Mouse (Mus musculus) kidney, adult 9 months (tissue): ENCODE measurements around the gene Rpap1.

Experiments
- DNase-seq: peaks from one replicate; pipeline ENCODE4 v3.0.0; 2022

The Rpap1 gene

DNA sequence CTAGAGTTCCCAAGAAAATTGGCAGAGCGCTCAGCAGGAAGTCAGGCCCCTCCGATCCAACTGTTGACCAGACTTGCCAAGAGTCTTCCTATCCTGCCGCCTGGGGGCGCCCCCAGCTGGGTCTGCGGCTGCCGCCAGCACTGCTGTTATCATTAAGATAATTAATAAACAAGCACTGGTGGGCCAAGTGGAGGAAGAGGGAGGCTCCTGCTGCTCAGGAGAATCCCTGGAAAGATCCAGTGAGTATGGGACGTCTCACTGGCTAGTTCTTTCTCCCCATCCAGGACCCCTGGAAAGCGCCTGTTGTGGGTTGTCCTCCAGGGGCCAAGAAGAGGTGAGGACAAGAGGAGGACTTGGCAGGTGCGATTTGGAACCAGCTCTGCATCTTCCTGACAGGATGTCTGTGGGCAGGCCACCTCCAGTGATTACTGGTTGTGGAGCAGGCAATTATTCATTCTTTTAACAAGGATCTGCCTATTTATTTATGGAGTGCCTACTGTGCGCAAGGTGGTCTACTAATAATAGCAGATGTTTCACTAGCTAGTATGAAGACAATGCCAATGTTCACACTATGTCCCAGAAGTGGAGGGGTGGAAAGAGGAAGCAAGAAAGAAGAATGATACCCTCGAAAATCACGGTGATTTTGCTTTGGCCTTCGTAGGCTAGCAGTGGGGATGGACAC, 11.1 kb upstream of the Rpap1 start:
- DNase-seq = peak; percentile 45

DNA sequence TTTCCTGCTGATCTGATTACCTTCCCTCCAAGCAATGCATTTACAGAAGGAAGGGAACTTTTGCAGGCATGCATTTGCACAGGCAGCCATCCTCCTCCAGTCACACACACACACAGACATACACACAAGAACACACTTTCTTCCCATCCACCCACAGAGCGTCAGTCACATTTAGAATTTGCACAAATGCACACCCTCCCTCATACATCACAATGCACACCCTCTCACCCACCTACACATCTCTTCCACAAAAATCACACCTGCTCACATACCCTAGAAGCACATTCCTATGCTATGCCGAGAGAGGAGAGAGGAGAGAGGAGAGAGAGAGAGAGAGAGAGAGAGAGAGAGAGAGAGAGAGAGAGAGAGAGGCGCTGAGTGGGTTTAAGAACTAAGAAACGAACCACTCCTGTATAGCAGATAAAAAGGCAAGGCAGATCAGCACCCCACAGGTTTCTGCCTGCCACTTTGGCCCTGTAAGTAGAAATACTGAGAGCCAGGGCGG, 10.0 kb upstream of the Rpap1 start, which contains the start of gene Tyro3:
Tyro3 (plus strand) TSS at position 455 of the 505 bp plus-strand sequence.
- no peak for DNase-seq

DNA sequence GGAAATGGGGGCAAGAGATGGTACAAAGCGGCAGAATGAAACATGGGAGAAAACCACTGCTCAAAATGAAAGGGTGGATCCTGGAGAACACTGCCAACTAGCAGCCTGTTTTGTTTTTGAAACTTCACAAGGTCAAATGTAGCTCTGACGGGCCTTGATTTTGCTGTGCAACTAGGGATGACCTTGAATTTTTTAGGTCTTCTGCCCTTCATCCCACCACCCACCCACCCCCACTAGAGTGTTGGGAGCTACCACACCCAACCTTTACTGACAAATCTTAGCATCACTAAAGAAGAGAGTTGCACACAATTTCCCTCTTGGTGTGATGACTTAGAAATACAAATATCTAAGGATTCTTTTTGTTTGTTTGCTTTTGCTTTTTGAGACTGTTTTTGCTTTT, 2.7 kb upstream of the Rpap1 start:
- DNase-seq = no peak

DNA sequence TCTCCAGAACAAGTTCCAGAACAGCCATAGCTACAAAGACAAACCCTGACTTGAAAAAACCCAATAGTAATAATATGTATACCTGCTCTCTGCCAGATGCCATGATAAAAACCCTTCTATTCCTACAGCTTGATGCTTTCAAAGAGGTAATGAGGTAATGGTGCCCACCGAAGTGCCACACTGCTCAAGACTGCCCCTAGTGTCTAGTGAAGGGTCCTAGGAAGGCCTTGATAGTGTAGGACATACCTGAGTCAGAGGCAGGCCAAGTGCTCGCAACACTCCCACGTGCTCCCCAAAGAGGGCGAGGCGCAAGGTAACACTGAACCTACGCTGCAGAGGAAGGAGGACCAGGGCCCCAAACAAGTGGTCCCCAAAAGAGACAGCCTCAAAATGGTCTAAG, 20.1 kb downstream of the Rpap1 start:
- no peak for DNase-seq

DNA sequence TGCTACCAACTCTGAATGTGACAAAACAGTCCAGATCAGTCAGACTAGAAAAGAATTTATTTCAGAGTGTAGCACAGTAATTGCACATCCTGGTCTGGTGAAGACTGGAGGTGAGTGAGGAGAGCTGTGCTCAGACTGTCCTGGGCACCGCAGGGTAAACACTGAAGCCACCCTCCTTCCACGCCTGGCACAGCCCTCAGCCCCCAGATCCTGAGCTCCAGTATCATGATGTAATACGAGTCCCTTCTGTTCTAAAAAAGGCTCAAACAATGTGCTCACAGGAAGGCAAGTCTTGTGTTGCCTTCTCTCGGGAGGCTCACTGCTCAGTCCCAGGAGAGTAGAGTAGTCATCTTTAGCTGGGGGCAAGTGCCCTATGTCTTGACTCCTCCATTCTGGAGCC, 23.4 kb downstream of the Rpap1 start:
- DNase-seq = no peak

DNA sequence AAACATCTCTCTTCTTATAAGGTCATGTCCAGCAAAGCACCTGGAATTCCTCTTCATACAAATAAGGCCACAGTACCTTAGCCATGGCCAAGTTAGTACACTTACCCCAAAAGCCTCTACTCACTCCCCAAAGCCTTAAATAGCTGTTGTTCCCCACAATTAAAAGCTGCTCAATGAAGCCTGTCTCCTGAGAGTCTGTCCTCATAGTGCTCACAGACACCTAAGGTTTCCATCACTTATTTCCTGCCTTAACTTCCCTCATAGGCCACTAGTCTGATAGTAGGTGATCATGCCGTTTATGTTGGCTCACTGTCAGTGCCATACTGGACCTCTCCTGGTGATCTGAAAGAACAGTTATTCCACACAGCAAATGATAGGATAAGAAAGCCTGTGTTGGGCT, 25.1 kb downstream of the Rpap1 start:
- no peak for DNase-seq

DNA sequence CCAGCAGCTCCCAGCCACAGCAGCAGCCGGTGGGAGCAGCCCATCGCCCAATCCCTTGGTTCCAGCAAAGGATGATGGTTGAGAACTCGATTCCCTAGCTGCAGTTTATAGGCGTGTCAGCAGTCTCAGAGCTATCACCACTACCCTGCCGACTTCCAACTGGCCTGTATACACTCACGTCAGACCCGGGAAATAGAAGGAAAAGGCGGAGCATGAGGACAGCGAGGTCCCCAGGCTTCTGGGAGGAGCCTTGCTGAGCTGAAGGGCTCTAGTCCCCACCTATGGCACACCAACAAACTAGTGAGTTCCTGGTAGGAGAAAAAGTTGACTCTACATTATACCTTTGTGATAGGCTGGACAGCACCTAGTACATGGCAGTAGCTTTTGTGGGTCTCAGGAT, 27.1 kb downstream of the Rpap1 start, which contains the start of gene Ltk:
Ltk (minus strand) TSS at position 181 of the 400 bp plus-strand sequence.
- DNase-seq = no peak

DNA sequence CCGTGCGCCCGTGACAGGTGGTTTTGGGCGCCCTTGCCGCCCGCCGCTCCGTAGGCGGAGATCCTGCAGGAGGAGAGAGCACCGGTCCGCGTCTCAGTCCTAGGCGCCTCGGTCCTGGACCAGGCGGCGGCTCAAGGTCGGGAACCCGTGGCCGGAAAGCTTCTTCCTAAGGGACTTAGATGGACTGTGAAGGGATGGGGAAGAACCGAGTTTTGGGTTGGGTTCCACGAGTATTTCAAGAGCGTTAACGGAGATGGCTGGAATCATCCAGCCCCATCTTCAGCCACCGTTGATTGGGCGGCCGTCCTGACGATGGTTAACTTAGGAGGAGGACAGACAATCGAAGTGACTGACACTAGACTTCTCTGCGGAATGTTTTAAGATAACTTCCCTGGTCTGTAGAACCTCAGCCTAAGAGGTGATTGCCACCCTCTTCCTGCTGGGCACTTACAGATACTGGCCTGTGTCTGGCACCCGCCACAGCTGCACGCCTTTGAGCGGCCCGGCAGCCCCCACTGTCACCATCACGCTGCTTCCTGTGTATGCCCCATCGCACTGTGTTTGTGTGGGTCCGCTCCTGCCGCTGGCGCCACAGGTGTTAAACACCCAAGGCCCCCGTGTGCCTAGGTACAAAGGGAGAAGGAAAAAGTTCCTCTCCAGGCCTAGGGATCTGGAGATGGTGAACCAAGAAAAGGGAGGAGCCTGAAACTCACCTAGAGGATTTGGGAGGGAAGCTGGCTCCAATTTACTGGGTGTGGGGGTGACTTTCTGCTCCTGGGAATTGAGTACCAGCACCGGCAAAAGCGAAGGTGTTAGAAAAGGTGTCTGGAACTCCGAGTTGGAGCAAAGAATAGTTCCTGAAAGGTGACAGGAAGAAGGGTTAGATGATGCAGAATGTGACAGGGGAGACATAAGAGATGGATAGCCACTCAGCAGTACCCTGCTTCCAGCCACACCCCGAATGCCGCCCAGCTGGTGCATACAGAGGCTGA, 28.2 kb downstream of the Rpap1 start:
- DNase-seq = no peak

DNA sequence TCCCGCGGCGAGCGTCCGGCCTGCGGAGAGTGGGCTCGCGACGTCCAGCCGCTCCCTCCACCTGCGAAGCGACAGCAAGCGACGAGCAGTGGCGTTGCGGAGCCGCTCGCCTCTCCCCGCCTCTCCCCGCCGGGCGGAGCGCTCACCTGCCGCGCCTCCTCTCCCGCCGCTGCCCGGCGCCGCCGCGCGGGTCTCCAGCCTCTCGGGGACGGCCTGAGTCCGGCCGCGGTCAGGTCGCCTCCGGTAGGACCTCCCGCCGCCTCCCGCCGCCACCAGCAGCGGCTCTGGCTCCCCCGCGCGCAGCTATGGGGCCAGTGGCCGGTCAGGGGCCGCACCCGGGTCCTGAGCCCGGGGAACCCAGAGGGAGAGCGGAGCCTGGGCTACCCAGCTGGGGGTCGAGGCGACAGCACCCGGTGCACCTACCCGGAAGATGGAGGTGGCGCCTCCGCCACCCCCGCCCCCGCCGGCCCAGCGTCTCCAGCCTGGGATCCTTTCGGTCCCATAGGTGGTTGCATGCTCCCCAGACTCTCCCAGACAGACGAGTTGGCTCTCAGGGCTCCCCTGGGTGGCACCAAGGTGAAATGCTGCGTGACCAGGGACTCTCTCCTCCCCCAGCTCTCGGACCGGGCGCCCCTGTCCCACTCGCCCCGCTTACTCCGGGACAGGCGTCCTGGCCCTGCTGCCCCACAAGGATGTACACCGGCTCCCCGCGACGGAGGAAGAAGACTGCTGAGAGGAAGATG, 29.1 kb downstream of the Rpap1 start:
- no peak for DNase-seq

DNA sequence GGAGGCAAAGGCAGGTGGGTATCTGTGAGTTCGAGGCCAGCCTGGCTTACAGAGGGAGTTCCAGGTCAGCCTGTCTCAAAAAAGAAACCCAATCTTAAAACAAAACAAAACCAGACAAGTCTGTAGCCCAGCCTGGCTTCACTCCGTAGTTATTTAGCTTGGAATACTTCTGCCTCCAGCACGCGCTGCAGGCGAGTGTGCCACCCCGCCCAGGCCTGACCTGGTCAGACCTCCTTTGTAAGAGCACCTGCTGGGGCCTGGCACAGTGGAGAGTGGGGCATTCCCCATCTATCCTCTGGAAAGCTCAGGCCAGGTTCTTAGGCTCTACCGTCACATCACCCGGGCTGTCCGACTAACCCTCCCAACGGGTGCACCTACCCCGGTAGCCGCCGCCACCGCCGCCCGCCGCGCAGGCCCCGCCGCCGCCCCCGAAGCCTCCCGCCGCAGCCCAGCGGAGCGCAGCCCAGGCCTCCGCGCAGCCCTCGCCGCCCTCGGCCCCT, 29.7 kb downstream of the Rpap1 start:
- DNase-seq = no peak

DNA sequence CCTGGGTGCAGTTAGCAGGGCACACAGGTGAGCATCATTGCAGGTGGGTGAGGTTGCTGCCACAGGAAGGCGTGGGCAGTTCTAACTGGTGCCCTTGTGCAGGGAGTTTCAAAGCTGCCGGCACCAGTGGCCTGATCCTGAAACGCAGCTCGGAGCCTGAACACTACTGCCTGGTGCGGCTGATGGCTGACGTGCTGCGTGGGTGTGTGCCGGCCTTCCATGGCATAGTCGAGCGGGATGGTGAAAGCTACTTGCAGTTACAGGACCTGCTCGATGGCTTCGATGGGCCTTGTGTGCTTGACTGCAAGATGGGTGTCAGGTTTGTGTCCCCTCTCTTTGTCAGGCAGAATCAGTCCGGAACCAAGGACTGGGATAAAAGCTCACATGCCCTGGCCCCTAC, 38.1 kb downstream of the Rpap1 start:
- DNase-seq = no peak

DNA sequence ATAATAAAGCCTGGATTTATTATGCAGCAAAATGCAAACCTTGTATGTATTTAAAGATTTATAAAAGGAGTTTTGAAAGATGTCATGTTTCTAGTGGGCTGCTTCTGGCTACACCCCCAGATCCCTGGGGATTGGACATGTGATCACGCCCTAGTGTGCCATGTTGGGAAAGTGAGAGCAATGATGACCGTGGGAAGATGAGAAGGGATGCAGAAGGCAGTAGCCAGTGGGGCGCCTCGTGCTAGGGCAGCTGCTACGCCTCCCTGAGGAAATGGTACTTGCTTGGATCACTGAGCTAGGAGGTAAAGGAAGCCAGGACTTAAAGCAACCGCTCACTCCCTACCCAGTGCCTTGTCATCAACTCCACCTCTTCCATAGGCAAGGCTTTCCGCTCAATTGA, 39.8 kb downstream of the Rpap1 start:
- DNase-seq = no peak

DNA sequence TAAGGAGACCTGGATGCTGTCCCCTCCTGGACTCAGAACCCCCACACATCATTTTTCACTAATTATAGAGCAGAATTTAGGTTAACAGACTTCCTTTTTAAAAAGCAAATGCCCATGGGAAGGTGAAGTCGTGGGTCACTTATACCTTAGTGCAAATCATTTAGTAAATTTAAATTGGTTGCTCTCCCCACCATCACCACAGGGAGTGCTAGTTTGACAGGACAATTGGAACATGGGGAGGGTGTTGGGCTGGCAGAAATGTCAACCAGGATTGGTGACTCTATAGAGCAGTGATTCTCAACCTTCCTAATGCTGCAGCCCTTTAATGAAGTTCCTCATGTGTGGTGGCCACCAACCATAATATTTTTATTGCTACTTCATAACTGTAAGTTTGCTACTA, 42.1 kb downstream of the Rpap1 start:
- peak; percentile 36 for DNase-seq

DNA sequence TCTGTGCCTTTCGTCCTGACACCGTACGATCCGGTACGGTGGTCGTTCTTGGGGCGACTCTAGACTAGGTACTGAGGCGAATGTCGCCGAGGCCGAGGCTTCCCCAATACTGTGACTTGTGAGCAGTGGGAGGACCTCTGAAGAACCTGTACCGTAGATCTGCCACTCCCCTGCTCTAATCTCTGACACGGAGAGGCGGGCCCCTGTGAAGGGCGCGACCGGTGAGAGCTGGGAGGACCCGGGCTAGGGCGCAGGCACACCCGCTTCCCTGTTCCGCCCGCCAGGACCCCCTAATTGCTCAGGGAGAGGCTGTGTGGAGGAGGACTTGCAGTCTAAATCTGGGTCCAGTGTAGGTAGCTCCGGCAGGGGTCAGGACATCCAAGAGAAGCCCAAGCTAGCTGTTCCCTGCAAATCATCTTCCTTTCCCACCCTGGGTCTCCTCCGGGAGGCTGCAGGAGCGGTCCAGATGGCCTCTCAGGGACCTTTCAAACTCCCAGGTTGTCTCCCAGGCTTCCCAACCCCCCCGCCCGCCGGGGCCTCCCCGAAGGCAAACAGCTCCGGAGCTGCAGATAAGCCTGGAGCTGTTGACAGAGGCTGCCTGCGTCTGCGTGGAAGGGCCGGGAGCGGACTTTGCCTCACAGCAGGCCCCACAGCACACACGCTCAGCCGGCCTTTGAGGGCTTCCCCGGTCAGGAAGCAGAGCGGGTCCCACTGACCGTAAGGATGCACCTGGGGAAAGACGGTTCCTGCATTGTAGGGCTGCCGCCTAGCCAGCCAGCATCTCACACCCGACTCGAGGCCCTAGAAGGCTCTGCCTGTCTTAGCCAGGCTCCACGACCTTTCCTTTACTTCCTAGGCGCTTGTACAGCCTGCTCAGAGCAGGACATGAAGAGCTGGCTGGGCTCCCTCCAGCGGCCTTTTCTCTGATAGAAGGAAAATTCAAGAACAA, 42.9 kb downstream of the Rpap1 start:
- peak; percentile 32 for DNase-seq

DNA sequence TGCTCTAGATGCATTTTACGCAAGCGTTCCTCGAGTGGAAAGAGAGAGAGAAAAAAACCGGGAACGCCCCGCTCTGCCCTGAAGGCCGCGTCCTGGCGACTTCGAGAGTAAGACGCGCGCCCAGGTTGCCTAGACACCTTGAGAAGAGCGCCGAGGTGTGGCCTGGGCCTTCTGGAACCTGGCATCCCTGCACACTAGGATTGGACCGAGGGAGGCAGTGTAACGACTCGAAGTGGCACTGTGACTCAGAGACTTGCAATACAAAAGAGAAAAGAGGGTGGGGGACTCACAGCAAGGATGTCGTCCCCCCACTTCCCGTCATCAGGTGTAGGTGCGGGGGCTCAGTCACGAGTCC, 43.6 kb downstream of the Rpap1 start:
- DNase-seq = no peak

DNA sequence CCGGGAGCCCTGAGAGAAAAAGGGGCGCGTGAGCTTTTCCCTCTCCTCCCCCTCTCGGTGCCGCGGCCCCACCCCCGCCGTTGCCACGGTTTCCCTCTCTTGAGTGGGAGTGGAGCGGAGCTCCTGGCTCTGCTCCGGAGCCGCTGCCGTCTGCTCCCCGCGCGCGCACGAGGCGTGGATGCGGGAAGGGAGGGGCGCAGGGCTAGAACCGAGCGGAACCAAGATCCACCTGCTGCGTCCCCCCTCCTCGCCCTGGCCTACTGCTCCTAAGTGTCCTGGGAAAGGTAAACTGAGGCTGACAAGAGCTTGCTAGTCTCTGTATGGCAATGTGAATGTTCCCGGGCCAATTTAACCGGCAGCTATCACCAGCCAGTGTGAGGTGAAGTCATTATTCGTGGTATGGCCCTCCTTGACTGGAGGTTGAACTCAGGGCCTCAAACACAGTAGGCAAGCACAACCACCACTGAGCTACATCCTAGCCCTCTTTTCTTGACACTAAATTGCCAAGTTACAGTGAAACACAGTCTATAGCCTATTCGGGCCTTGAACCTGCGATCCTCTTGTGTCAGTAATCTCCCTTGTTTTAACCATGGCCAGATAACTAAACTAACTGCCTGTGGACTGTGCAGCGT, 44.0 kb downstream of the Rpap1 start:
- DNase-seq = no peak

DNA sequence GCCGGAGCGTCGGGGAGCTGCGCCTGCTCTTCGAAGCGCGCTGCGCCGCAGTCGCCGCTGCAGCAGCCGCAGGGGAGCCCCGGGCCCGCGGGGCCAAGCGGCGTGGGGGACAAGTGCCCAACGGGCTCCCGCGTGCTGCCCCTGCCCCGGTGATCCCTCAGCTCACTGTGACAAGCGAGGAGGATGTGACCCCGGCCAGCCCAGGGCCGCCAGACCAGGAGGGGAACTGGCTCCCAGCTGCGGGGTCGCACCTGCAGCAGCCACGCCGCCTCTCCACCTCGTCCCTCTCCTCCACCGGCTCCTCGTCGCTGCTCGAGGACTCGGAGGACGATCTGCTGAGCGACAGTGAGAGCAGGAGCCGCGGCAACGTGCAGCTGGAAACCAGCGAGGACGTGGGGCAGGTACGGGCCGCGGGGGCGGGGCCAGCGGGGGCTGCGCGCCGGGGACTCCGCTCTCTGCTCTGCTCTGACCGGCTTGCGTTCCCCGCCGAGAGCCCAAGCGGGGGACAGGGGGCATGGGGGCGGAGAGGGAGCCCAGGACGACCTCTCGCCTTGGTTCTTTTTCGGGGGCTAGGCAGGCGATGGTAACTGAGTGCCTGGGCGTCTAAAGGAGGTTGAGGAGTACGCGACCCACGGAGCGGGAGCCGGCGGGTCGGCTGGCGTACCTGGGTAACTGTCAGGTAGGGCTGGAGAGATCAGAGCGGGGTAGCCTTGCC, 44.7 kb downstream of the Rpap1 start:
- no peak for DNase-seq

DNA sequence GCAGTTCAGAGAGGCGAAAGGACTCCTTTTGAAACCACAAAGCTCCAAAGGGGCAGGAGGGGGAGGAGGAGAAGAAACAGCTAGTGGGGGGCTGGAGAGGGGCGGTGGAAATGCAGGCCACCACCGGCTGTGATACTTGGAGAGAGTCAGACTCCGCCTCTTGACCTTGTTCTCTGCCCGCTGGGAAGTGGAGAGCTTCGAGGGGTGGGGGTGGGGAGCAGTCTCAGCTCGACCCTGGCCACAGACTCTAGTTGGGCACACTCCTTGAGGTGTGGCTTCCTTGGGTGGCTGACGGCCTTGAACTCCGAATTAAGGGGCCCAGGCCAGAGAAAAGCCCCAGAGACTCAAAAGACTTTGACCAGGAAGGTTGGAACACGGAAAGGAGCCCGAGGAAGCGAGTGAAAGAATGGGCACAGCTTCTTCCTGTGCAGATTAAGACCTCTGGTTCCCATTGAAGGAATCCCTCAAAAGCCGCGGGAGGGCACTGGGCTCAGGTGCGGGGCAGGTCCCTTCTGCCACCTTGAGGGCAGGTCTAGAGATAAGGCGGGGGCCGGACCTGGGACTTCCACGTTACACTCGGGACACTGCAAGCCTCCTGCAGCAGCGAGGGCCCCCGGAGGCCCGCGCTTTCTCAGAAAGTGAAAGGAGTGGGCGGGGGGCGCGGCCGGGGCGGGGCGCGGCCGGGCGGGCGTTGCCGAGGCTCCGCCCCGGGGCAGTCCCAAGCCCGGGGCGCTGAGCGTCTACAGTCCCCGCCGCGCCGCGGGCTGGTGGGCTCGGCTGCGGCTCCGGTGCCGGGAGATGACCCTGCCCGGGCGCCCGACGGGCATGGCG, 45.5 kb downstream of the Rpap1 start, which contains the start of gene Itpka:
Itpka (plus strand) TSS at position 757 of the 831 bp plus-strand sequence.
- DNase-seq = peak; percentile 34

DNA sequence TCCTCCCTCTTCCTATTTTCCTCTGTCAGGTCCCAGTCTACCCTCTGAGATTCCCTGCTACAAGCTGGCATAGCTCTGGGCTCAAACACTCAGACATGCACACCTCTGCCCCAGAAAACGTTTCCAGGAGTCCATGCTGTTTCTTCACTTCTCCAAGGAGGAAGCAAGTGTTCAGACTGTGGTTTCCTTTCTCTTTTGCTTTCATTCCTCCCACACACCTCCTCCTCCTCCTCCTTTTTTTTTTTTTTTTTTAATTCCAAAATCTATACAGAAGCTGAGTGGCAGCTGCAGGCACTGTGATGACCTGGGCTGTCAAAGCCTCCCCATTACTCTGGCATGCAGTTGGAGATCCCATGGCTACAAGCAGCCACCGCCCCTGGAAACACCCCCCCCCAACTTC, 46.8 kb downstream of the Rpap1 start:
- DNase-seq = no peak

DNA sequence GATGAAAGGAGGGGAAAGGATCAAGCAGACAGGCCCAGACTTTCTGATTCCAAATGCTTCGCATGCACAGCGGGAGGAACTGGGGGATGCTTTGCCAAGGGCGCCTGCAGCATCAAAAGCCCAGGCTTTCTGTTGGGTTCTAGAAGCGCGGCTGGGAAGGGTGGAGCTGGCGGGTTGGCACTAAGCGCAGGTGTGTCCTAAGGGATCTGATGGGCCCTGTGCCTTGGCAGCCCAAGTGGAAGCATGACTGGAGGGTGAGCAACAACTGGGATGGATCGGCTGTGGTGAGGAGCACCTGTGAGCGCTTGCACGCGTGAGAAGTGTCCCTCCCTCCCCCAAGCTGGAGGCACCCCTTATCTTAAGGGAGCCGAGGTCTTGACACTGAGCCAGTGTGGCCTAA, 50.2 kb downstream of the Rpap1 start:
- no peak for DNase-seq
